Mouse (Mus musculus) CH12.LX (cell line): ENCODE data around the gene Prdx6b. TPM values are rescaled to one million over a fixed set of nuclear protein-coding genes. Genes with fewer than 3 reads are reported as not detected.

Experiments used
- DNase-seq: peaks from one replicate; pipeline ENCODE4 v3.0.0-alpha.2; 2013; ENCODE audit errors: extremely low read depth
- H3K27ac ChIP-seq: 2 replicates; pipeline ENCODE4 v1.5.1; 2012; ENCODE audit warnings: low read depth, mild to moderate bottlenecking, control low read depth, moderate library complexity; ENCODE audit not compliant: insufficient read depth
- H3K27me3 ChIP-seq: replicated peaks from 2 replicates; pipeline ENCODE3; 2012; ENCODE audit warnings: inconsistent platforms
- H3K36me3 ChIP-seq, 2 experiments: replicated peaks in 1 of 2; 2 replicates each; pipeline versions ENCODE3 to v1.6.1; 2012; ENCODE audit warnings: inconsistent platforms in 1 of 2, low read length in 1 of 2, mild to moderate bottlenecking in 1 of 2, mixed read lengths in 1 of 2, moderate library complexity in 1 of 2; ENCODE audit not compliant: control insufficient read depth in 1 of 2, insufficient read depth in 1 of 2
- H3K4me1 ChIP-seq, 2 experiments: 2 replicates each; pipeline ENCODE4 v1.6.1; 2012; ENCODE audit warnings: inconsistent platforms in 1 of 2, moderate library complexity in 1 of 2; ENCODE audit not compliant: insufficient read depth in 2 of 2, control insufficient read depth in 1 of 2
- H3K4me2 ChIP-seq: 2 replicates; pipeline ENCODE4 v1.6.1; 2012; ENCODE audit warnings: low read depth, mild to moderate bottlenecking, control low read depth; ENCODE audit not compliant: poor library complexity, insufficient read depth, severe bottlenecking
- H3K4me3 ChIP-seq, 3 experiments: fragments of 150-350 bp in 1 of 3; sonication (generic) in 1 of 3; replicated peaks in 1 of 3; 2 replicates each; pipeline versions ENCODE3 to v1.5.1; 2011 to 2012; ENCODE audit warnings: low read depth in 2 of 3, low read length in 2 of 3, mild to moderate bottlenecking in 2 of 3, moderate library complexity in 2 of 3, control low read depth in 1 of 3, improper control_type of control experiment in 1 of 3, inconsistent platforms in 1 of 3, mixed read lengths in 1 of 3; ENCODE audit not compliant: poor library complexity in 1 of 3
- H3K79me2 ChIP-seq: replicated peaks from 2 replicates; pipeline ENCODE4 v1.6.1; 2012; ENCODE audit warnings: mild to moderate bottlenecking, moderate library complexity; ENCODE audit not compliant: control insufficient read depth, poor library complexity, insufficient read depth, severe bottlenecking; ENCODE audit errors: extremely low read depth
- H3K9ac ChIP-seq: 2 replicates; pipeline ENCODE4 v1.6.1; 2012; ENCODE audit warnings: low read depth, mild to moderate bottlenecking, control low read depth, moderate library complexity; ENCODE audit not compliant: insufficient read depth
- H3K9me3 ChIP-seq: replicated peaks from 2 replicates; pipeline ENCODE3; 2012; ENCODE audit warnings: low read length, inconsistent platforms, mixed read lengths
- BHLHE40 ChIP-seq: IDR thresholded peaks from 2 replicates; pipeline ENCODE4 v1.6.1; 2011; ENCODE audit warnings: mild to moderate bottlenecking, low read depth, low read length, improper control_type of control experiment
- CHD1 ChIP-seq: IDR thresholded peaks from 2 replicates; pipeline ENCODE4 v1.6.1; 2012; ENCODE audit warnings: low read depth, low read length, improper control_type of control experiment, inconsistent platforms
- CTCF ChIP-seq, 2 experiments: IDR thresholded peaks in 1 of 2; conservative IDR thresholded peaks in 1 of 2; 2 replicates each; pipeline ENCODE4 v1.5.1; 2011 to 2012; ENCODE audit warnings: low read depth in 2 of 2, low read length in 2 of 2, improper control_type of control experiment in 1 of 2, inconsistent platforms in 1 of 2, mild to moderate bottlenecking in 1 of 2, moderate library complexity in 1 of 2
- E2F4 ChIP-seq: IDR thresholded peaks from 2 replicates; pipeline ENCODE4 v1.6.1; 2011; ENCODE audit warnings: low read depth, low read length, improper control_type of control experiment; ENCODE audit not compliant: insufficient replicate concordance
- ELF1 ChIP-seq: IDR thresholded peaks from 2 replicates; pipeline ENCODE4 v1.6.1; 2014; ENCODE audit warnings: low read depth, mild to moderate bottlenecking, inconsistent platforms, low read length, improper control_type of control experiment
- EP300 ChIP-seq: IDR thresholded peaks from 2 replicates; pipeline ENCODE4 v1.6.1; 2011; ENCODE audit warnings: low read length, improper control_type of control experiment
- ETS1 ChIP-seq: conservative IDR thresholded peaks from 2 replicates; pipeline ENCODE4 v1.6.1; 2012; ENCODE audit warnings: low read depth, mild to moderate bottlenecking, inconsistent platforms, low read length, improper control_type of control experiment, moderate library complexity
- GABPA ChIP-seq: IDR thresholded peaks from 2 replicates; pipeline ENCODE4 v1.6.1; 2012; ENCODE audit warnings: low read depth, low read length, improper control_type of control experiment, inconsistent platforms; ENCODE audit not compliant: insufficient replicate concordance
- JUN ChIP-seq: IDR thresholded peaks from 2 replicates; pipeline ENCODE4 v1.6.1; 2011; ENCODE audit warnings: low read depth, mild to moderate bottlenecking, low read length, improper control_type of control experiment, moderate library complexity; ENCODE audit not compliant: insufficient read depth
- KAT2A ChIP-seq: IDR thresholded peaks from 2 replicates; pipeline ENCODE4 v1.6.1; 2012; ENCODE audit warnings: low read length, improper control_type of control experiment, inconsistent platforms; ENCODE audit not compliant: insufficient replicate concordance
- MAFK ChIP-seq: IDR thresholded peaks from 2 replicates; pipeline ENCODE4 v1.6.1; 2011; ENCODE audit warnings: low read length, improper control_type of control experiment; ENCODE audit not compliant: insufficient replicate concordance
- MAZ ChIP-seq: IDR thresholded peaks from 2 replicates; pipeline ENCODE4 v1.6.1; 2012; ENCODE audit warnings: low read depth, mild to moderate bottlenecking, inconsistent platforms, low read length, improper control_type of control experiment, moderate library complexity
- MEF2A ChIP-seq: IDR thresholded peaks from 2 replicates; pipeline ENCODE4 v1.6.1; 2014; ENCODE audit warnings: low read depth, mild to moderate bottlenecking, inconsistent platforms, low read length, improper control_type of control experiment, borderline replicate concordance
- NRF1 ChIP-seq: IDR thresholded peaks from 2 replicates; pipeline ENCODE4 v1.6.1; 2014; ENCODE audit warnings: low read depth, mild to moderate bottlenecking, inconsistent platforms, low read length, improper control_type of control experiment, moderate library complexity
- PAX5 ChIP-seq: IDR thresholded peaks from 2 replicates; pipeline ENCODE4 v1.6.1; 2012; ENCODE audit warnings: low read length, inconsistent platforms, mixed read lengths
- RAD21 ChIP-seq: IDR thresholded peaks from 2 replicates; pipeline ENCODE4 v1.6.1; 2011; ENCODE audit warnings: low read depth, mild to moderate bottlenecking, low read length, improper control_type of control experiment, moderate library complexity
- SIN3A ChIP-seq: IDR thresholded peaks from 2 replicates; pipeline ENCODE4 v1.6.1; 2012; ENCODE audit warnings: low read length, improper control_type of control experiment, inconsistent platforms
- SMC3 ChIP-seq: IDR thresholded peaks from 2 replicates; pipeline ENCODE4 v1.6.1; 2011; ENCODE audit warnings: low read depth, low read length, improper control_type of control experiment
- UBTF ChIP-seq: IDR thresholded peaks from 2 replicates; pipeline ENCODE4 v1.6.1; 2012; ENCODE audit warnings: low read depth, mild to moderate bottlenecking, inconsistent platforms, low read length, improper control_type of control experiment, moderate library complexity
- USF1 ChIP-seq: IDR thresholded peaks from 2 replicates; pipeline ENCODE4 v1.6.1; 2014; ENCODE audit warnings: low read depth, mild to moderate bottlenecking, inconsistent platforms, low read length, improper control_type of control experiment
- USF2 ChIP-seq: conservative IDR thresholded peaks from 2 replicates; pipeline ENCODE4 v1.6.1; 2011; ENCODE audit warnings: low read depth, low read length, improper control_type of control experiment
- ZKSCAN1 ChIP-seq: IDR thresholded peaks from 2 replicates; pipeline ENCODE4 v1.6.1; 2012; ENCODE audit warnings: low read depth, inconsistent platforms, low read length, improper control_type of control experiment, borderline replicate concordance
- ZMIZ1 ChIP-seq: IDR thresholded peaks from 2 replicates; pipeline ENCODE4 v1.6.1; 2012; ENCODE audit warnings: low read depth, mild to moderate bottlenecking, inconsistent platforms, low read length, improper control_type of control experiment
- ZNF384 ChIP-seq: IDR thresholded peaks from 2 replicates; pipeline ENCODE4 v1.6.1; 2012; ENCODE audit warnings: low read depth, low read length, improper control_type of control experiment, inconsistent platforms
- dilution Hi-C: fragments of 300-500 bp; cut with MboI; formaldehyde crosslinking; loops from 2 replicates; pipeline ENCODE4 v1.14.3; 2020; ENCODE audit warnings: low sequenced_read_pairs; ENCODE audit not compliant: extremely low pct_unique_long_range_greater_than_20kb, extremely low pct_ligation_motif_present
- in situ Hi-C: fragments of 300-500 bp; cut with MboI; formaldehyde crosslinking; loops from 3 replicates; pipeline ENCODE4 v1.14.3; 2019; ENCODE audit warnings: low sequenced_read_pairs, low pct_ligation_motif_present, low pct_unique_long_range_greater_than_20kb, mixed read lengths
- polyA plus RNA-seq: library from polyadenylated mRNA; unstranded; fragments of >175 nt; gene quantifications from 2 replicates; pipeline ENCODE4 v1.2.1, GENCODE M21; 2012; ENCODE audit warnings: low read depth; ENCODE audit not compliant: insufficient read length
- total RNA-seq, 2 experiments: library from RNA; depleted of rRNA; stranded (reverse); fragments of 300-350 nt in 1 of 2; fragments of >200 nt in 1 of 2; gene quantifications; 2 replicates each; pipeline ENCODE4 v1.2.3; 2012 to 2014

Gene Prdx6b
- total and polyA plus RNA-seq, 3 experiments = not detected

- H3K4me1 ChIP-seq = no peaks in the 10 kb centered on the region
- H3K9ac ChIP-seq = no peak overlapping the region
- no peaks in the 10 kb centered on the region for H3K79me2 ChIP-seq
- dilution Hi-C loops = no loop called here
- H3K36me3 ChIP-seq = no peaks in the 10 kb centered on the region
- in situ Hi-C loops = no loop called here
- no peaks in the 10 kb centered on the region for H3K9me3 ChIP-seq
- H3K4me2 ChIP-seq = no peak overlapping the region
- TF ChIP-seq USF2 = no peak
- no peaks in the 10 kb centered on the region for H3K27me3 ChIP-seq
- H3K27ac ChIP-seq = no peak overlapping the region
- H3K4me3 ChIP-seq = no peak overlapping the region
- no peak for DNase-seq
Measured at GRCm38 (mm10) chr2:80273038-80273437, 19.2 kb upstream of the Prdx6b start.

GRCm38 (mm10) chr2:80273763-80274162 is 18.5 kb upstream of the Prdx6b start:
- H3K79me2 ChIP-seq = no peaks in the 10 kb centered on the region
- no peak overlapping the region for H3K4me2 ChIP-seq
- H3K4me3 ChIP-seq = no peak overlapping the region
- TF ChIP-seq MEF2A (no peak), ZNF384 (peak; percentile 35; the same call in 1 of the 2 replicates), RAD21 (peak; percentile 18), USF1 (no peak), GABPA (no peak), CTCF (conservative IDR thresholded peaks at IDR 0.05 in 1 of 2, IDR thresholded peaks at IDR 0.05 in 1 of 2; ENCODE audit: low read depth in 2 of 2, low read length in 2 of 2) (peak in 1 of 2 experiments; percentile 31; a peak in 2 of 4 replicates)
- H3K27me3 ChIP-seq = no peaks in the 10 kb centered on the region
- no peak overlapping the region for H3K9ac ChIP-seq
- no peaks in the 10 kb centered on the region for H3K9me3 ChIP-seq
- no peaks in the 10 kb centered on the region for H3K4me1 ChIP-seq
- no peaks in the 10 kb centered on the region for H3K36me3 ChIP-seq
- in situ Hi-C loops (no loop called here), dilution Hi-C loops (no loop called here)
- H3K27ac ChIP-seq = no peak overlapping the region
- no peak for DNase-seq

GRCm38 (mm10) chr2:80275136-80275535 is 17.1 kb upstream of the Prdx6b start:
- H3K4me1 ChIP-seq = no peaks in the 10 kb centered on the region
- DNase-seq = peak; percentile 47

More at GRCm38 (mm10) chr2:80275136-80275535, 17.1 kb upstream of the Prdx6b start:
- in situ Hi-C loops (no loop called here), dilution Hi-C loops (no loop called here)
- H3K27ac ChIP-seq = no peak overlapping the region
- no peaks in the 10 kb centered on the region for H3K9me3 ChIP-seq
- H3K36me3 ChIP-seq = no peaks in the 10 kb centered on the region
- no peak overlapping the region for H3K4me3 ChIP-seq
- no peaks in the 10 kb centered on the region for H3K27me3 ChIP-seq
- TF ChIP-seq MAFK (no peak), PAX5 (no peak), CHD1 (no peak), BHLHE40 (no peak), GABPA (no peak), JUN (no peak), CTCF (conservative IDR thresholded peaks at IDR 0.05 in 1 of 2, IDR thresholded peaks at IDR 0.05 in 1 of 2; ENCODE audit: low read depth in 2 of 2, low read length in 2 of 2) (peak; percentile 61), SMC3 (peak; percentile 45), MAZ (no peak), ZMIZ1 (no peak), EP300 (no peak), RAD21 (peak; percentile 29), UBTF (no peak), ELF1 (no peak), SIN3A (no peak), NRF1 (no peak), ZKSCAN1 (no peak), E2F4 (no peak), ETS1 (no peak), KAT2A (no peak), USF1 (no peak)
- H3K79me2 ChIP-seq = no peaks in the 10 kb centered on the region
- H3K4me2 ChIP-seq = no peak overlapping the region
- H3K9ac ChIP-seq = no peak overlapping the region
